Mouse (Mus musculus): Measurements from ENCODE around the gene Sh3bgrl2.
"Not testable (repeated sequence)": the region's sequence is repeated elsewhere in the genome, so short reads cannot be mapped to it uniquely, and the experiment has no call there.

The Sh3bgrl2 gene

GRCm38 (mm10) chr9:83547830-83548689 lies at the start of gene Sh3bgrl2:
Gene Sh3bgrl2 (plus strand): TSS chr9:83548327.
- DNase-seq (ENCODE audit: extremely low read depth, low read depth, low spot score): no peak

- not testable (repeated sequence) for DNase-seq (ENCODE audit: extremely low read depth, low read depth, low spot score)
Observed at GRCm38 (mm10) chr9:83519081-83519480, 29.0 kb upstream of the Sh3bgrl2 start.

- DNase-seq (ENCODE audit: extremely low read depth, low read depth, low spot score): no peak
Observed at GRCm38 (mm10) chr9:83519510-83520155, 28.5 kb upstream of the Sh3bgrl2 start.

- no peak for DNase-seq (ENCODE audit: extremely low read depth, low read depth, low spot score)
Observed at GRCm38 (mm10) chr9:83527341-83528060, 20.6 kb upstream of the Sh3bgrl2 start.

GRCm38 (mm10) chr9:83533044-83533769 lies 14.9 kb upstream of the Sh3bgrl2 start:
- no peak for DNase-seq (ENCODE audit: extremely low read depth, low read depth, low spot score)

GRCm38 (mm10) chr9:83536959-83537358 lies 11.2 kb upstream of the Sh3bgrl2 start:
- no peak for DNase-seq (ENCODE audit: extremely low read depth, low read depth, low spot score)

- no peak for DNase-seq (ENCODE audit: extremely low read depth, low read depth, low spot score)
Observed at GRCm38 (mm10) chr9:83537510-83537909, 10.6 kb upstream of the Sh3bgrl2 start.

- DNase-seq (ENCODE audit: extremely low read depth, low read depth, low spot score): no peak
Observed at GRCm38 (mm10) chr9:83537921-83538536, 10.1 kb upstream of the Sh3bgrl2 start.

GRCm38 (mm10) chr9:83539809-83540491 lies 8.2 kb upstream of the Sh3bgrl2 start:
- no peak for DNase-seq (ENCODE audit: extremely low read depth, low read depth, low spot score)

GRCm38 (mm10) chr9:83540492-83540857 lies 7.7 kb upstream of the Sh3bgrl2 start:
- no peak for DNase-seq (ENCODE audit: extremely low read depth, low read depth, low spot score)

- no peak for DNase-seq (ENCODE audit: extremely low read depth, low read depth, low spot score)
Observed at GRCm38 (mm10) chr9:83540975-83541374, 7.2 kb upstream of the Sh3bgrl2 start.

GRCm38 (mm10) chr9:83545240-83545639 lies 2.9 kb upstream of the Sh3bgrl2 start:
- DNase-seq (ENCODE audit: extremely low read depth, low read depth, low spot score): no peak

- no peak for DNase-seq (ENCODE audit: extremely low read depth, low read depth, low spot score)
Observed at GRCm38 (mm10) chr9:83546316-83546715, 1.8 kb upstream of the Sh3bgrl2 start.

- DNase-seq (ENCODE audit: extremely low read depth, low read depth, low spot score): no peak
Observed at GRCm38 (mm10) chr9:83547229-83547628, 898 bp upstream of the Sh3bgrl2 start.

GRCm38 (mm10) chr9:83549866-83550265 lies 1.7 kb downstream of the Sh3bgrl2 start:
- DNase-seq (ENCODE audit: extremely low read depth, low read depth, low spot score): no peak

GRCm38 (mm10) chr9:83551116-83551515 lies 3.0 kb downstream of the Sh3bgrl2 start:
- DNase-seq (ENCODE audit: extremely low read depth, low read depth, low spot score): no peak

- no peak for DNase-seq (ENCODE audit: extremely low read depth, low read depth, low spot score)
Observed at GRCm38 (mm10) chr9:83551632-83552031, 3.5 kb downstream of the Sh3bgrl2 start.

- DNase-seq (ENCODE audit: extremely low read depth, low read depth, low spot score): no peak
Observed at GRCm38 (mm10) chr9:83555580-83555979, 7.5 kb downstream of the Sh3bgrl2 start.

GRCm38 (mm10) chr9:83556236-83556635 lies 8.1 kb downstream of the Sh3bgrl2 start:
- DNase-seq (ENCODE audit: extremely low read depth, low read depth, low spot score): no peak
